Mouse (Mus musculus): ENCODE data around the gene Chd9. TPM values are rescaled to one million over a fixed set of nuclear protein-coding genes. Genes with fewer than 3 reads are reported as not detected.

Chd9 gene
- polyA plus RNA-seq, 1 experiment from 2014 or later, result 93.7 TPM

- no peak for ATAC-seq
These were observed 115.6 kb downstream of the Chd9 start for GRCm38 (mm10) chr8:90943770-90944169.

GRCm38 (mm10) chr8:90954802-90955760 lies 126.9 kb downstream of the Chd9 start:
- no peaks in the 10 kb centered on the region for H3K36me3 ChIP-seq (ENCODE audit: control insufficient read depth, insufficient read depth)
- peak; percentile 96 for ATAC-seq
- no peaks in the 10 kb centered on the region for H3K27me3 ChIP-seq (replicated peaks; ENCODE audit: control insufficient read depth, insufficient read depth, low read length)
- H3K4me3 ChIP-seq (replicated peaks; ENCODE audit: low read length), result peak overlapping the region; percentile 64
- H3K4me2 ChIP-seq (ENCODE audit: low read length), result peak overlapping the region; percentile 49
- under 1% methylated on average over 21 of the region's 21 CpGs for WGBS
- peaks cover 15% of the 10 kb centered on the region for H3K4me1 ChIP-seq (replicated peaks; ENCODE audit: control insufficient read depth, insufficient read depth, low read length)
- H3K9ac ChIP-seq (replicated peaks; ENCODE audit: low read depth, low read length), result peak overlapping the region; percentile 80
- no peaks in the 10 kb centered on the region for H3K9me3 ChIP-seq (ENCODE audit: control insufficient read depth, low read length)
- peak overlapping the region; percentile 99 for H3K27ac ChIP-seq (ENCODE audit: low read length)

More at GRCm38 (mm10) chr8:90943770-90944169, 115.6 kb downstream of the Chd9 start:
- Histone ChIP-seq H3K27me3 (replicated peaks; ENCODE audit: control insufficient read depth, insufficient read depth, low read length) (no peaks in the 10 kb centered on the region), H3K27ac (ENCODE audit: low read length) (no peak overlapping the region), H3K9ac (replicated peaks; ENCODE audit: low read depth, low read length) (no peak overlapping the region), H3K4me3 (replicated peaks; ENCODE audit: low read length) (no peak overlapping the region), H3K36me3 (ENCODE audit: control insufficient read depth, insufficient read depth) (no peaks in the 10 kb centered on the region), H3K4me2 (ENCODE audit: low read length) (no peak overlapping the region), H3K4me1 (replicated peaks; ENCODE audit: control insufficient read depth, insufficient read depth, low read length) (no peaks in the 10 kb centered on the region), H3K9me3 (ENCODE audit: control insufficient read depth, low read length) (no peaks in the 10 kb centered on the region)
- WGBS, result 91% methylated on average over 4 of the region's 4 CpGs

- peaks cover 21% of the 10 kb centered on the region for H3K4me1 ChIP-seq (replicated peaks; ENCODE audit: control insufficient read depth, insufficient read depth, low read length)
- peak overlapping the region; percentile 94 for H3K4me2 ChIP-seq (ENCODE audit: low read length)
- H3K9me3 ChIP-seq (ENCODE audit: control insufficient read depth, low read length), result no peaks in the 10 kb centered on the region
- ATAC-seq, result no peak
- peak overlapping the region; percentile 99 for H3K27ac ChIP-seq (ENCODE audit: low read length)
- peak overlapping the region; percentile 64 for H3K4me3 ChIP-seq (replicated peaks; ENCODE audit: low read length)
- peak overlapping the region; percentile 80 for H3K9ac ChIP-seq (replicated peaks; ENCODE audit: low read depth, low read length)
- no peaks in the 10 kb centered on the region for H3K36me3 ChIP-seq (ENCODE audit: control insufficient read depth, insufficient read depth)
- no peaks in the 10 kb centered on the region for H3K27me3 ChIP-seq (replicated peaks; ENCODE audit: control insufficient read depth, insufficient read depth, low read length)
These were observed 127.6 kb downstream of the Chd9 start for GRCm38 (mm10) chr8:90955761-90956136.

- Histone ChIP-seq H3K27me3 (replicated peaks; ENCODE audit: control insufficient read depth, insufficient read depth, low read length) (no peaks in the 10 kb centered on the region), H3K4me3 (replicated peaks; ENCODE audit: low read length) (peak overlapping the region; percentile 59), H3K9ac (replicated peaks; ENCODE audit: low read depth, low read length) (peak overlapping the region; percentile 55), H3K27ac (ENCODE audit: low read length) (no peak overlapping the region), H3K4me1 (replicated peaks; ENCODE audit: control insufficient read depth, insufficient read depth, low read length) (peaks cover 24% of the 10 kb centered on the region), H3K9me3 (ENCODE audit: control insufficient read depth, low read length) (no peaks in the 10 kb centered on the region), H3K4me2 (ENCODE audit: low read length) (peak overlapping the region; percentile 94), H3K36me3 (ENCODE audit: control insufficient read depth, insufficient read depth) (no peaks in the 10 kb centered on the region)
- WGBS, result 10% methylated on average over 9 of the region's 9 CpGs
- ATAC-seq, result no peak
These were observed 128.2 kb downstream of the Chd9 start for GRCm38 (mm10) chr8:90956390-90956789.

- Histone ChIP-seq H3K4me1 (replicated peaks; ENCODE audit: control insufficient read depth, insufficient read depth, low read length) (peaks cover 31% of the 10 kb centered on the region), H3K4me3 (replicated peaks; ENCODE audit: low read length) (peak overlapping the region; percentile 59), H3K27me3 (replicated peaks; ENCODE audit: control insufficient read depth, insufficient read depth, low read length) (no peaks in the 10 kb centered on the region), H3K4me2 (ENCODE audit: low read length) (peak overlapping the region; percentile 94), H3K9me3 (ENCODE audit: control insufficient read depth, low read length) (no peaks in the 10 kb centered on the region), H3K36me3 (ENCODE audit: control insufficient read depth, insufficient read depth) (no peaks in the 10 kb centered on the region), H3K9ac (replicated peaks; ENCODE audit: low read depth, low read length) (no peak overlapping the region), H3K27ac (ENCODE audit: low read length) (no peak overlapping the region)
- no peak for ATAC-seq
These were observed 129.6 kb downstream of the Chd9 start for GRCm38 (mm10) chr8:90957711-90958110.

- H3K4me3 ChIP-seq (replicated peaks; ENCODE audit: low read length), result no peak overlapping the region
- H3K27me3 ChIP-seq (replicated peaks; ENCODE audit: control insufficient read depth, insufficient read depth, low read length), result no peaks in the 10 kb centered on the region
- no peaks in the 10 kb centered on the region for H3K36me3 ChIP-seq (ENCODE audit: control insufficient read depth, insufficient read depth)
- peaks cover 31% of the 10 kb centered on the region for H3K4me1 ChIP-seq (replicated peaks; ENCODE audit: control insufficient read depth, insufficient read depth, low read length)
- H3K9ac ChIP-seq (replicated peaks; ENCODE audit: low read depth, low read length), result no peak overlapping the region
- no peaks in the 10 kb centered on the region for H3K9me3 ChIP-seq (ENCODE audit: control insufficient read depth, low read length)
- no peak for ATAC-seq
- no peak overlapping the region for H3K4me2 ChIP-seq (ENCODE audit: low read length)
- H3K27ac ChIP-seq (ENCODE audit: low read length), result no peak overlapping the region
- 88% methylated on average over 4 of the region's 4 CpGs for WGBS
These were observed 131.6 kb downstream of the Chd9 start for GRCm38 (mm10) chr8:90959721-90960120.

- no peaks in the 10 kb centered on the region for H3K27me3 ChIP-seq (replicated peaks; ENCODE audit: control insufficient read depth, insufficient read depth, low read length)
- no peak overlapping the region for H3K4me3 ChIP-seq (replicated peaks; ENCODE audit: low read length)
- H3K9ac ChIP-seq (replicated peaks; ENCODE audit: low read depth, low read length), result no peak overlapping the region
- no peaks in the 10 kb centered on the region for H3K36me3 ChIP-seq (ENCODE audit: control insufficient read depth, insufficient read depth)
- H3K27ac ChIP-seq (ENCODE audit: low read length), result no peak overlapping the region
- no peak for ATAC-seq
- 80% methylated on average over 4 of the region's 4 CpGs for WGBS
- H3K4me1 ChIP-seq (replicated peaks; ENCODE audit: control insufficient read depth, insufficient read depth, low read length), result peaks cover 29% of the 10 kb centered on the region
- H3K4me2 ChIP-seq (ENCODE audit: low read length), result no peak overlapping the region
- no peaks in the 10 kb centered on the region for H3K9me3 ChIP-seq (ENCODE audit: control insufficient read depth, low read length)
These were observed 133.5 kb downstream of the Chd9 start for GRCm38 (mm10) chr8:90961603-90962002.

- Histone ChIP-seq H3K9ac (replicated peaks; ENCODE audit: low read depth, low read length) (no peak overlapping the region), H3K4me1 (replicated peaks; ENCODE audit: control insufficient read depth, insufficient read depth, low read length) (peaks cover 24% of the 10 kb centered on the region), H3K9me3 (ENCODE audit: control insufficient read depth, low read length) (no peaks in the 10 kb centered on the region), H3K27ac (ENCODE audit: low read length) (no peak overlapping the region), H3K4me3 (replicated peaks; ENCODE audit: low read length) (no peak overlapping the region), H3K4me2 (ENCODE audit: low read length) (no peak overlapping the region), H3K36me3 (ENCODE audit: control insufficient read depth, insufficient read depth) (no peaks in the 10 kb centered on the region), H3K27me3 (replicated peaks; ENCODE audit: control insufficient read depth, insufficient read depth, low read length) (no peaks in the 10 kb centered on the region)
- 43% methylated on average over 2 of the region's 2 CpGs for WGBS
- ATAC-seq, result 0 out of 2 replicates have a peak, but pooled peaks have one; percentile 38
These were observed 135.9 kb downstream of the Chd9 start for GRCm38 (mm10) chr8:90964044-90964443.

- H3K4me2 ChIP-seq (ENCODE audit: low read length), result no peak overlapping the region
- ATAC-seq, result no peak
- peaks cover 11% of the 10 kb centered on the region for H3K4me1 ChIP-seq (replicated peaks; ENCODE audit: control insufficient read depth, insufficient read depth, low read length)
- no peak overlapping the region for H3K27ac ChIP-seq (ENCODE audit: low read length)
- H3K36me3 ChIP-seq (ENCODE audit: control insufficient read depth, insufficient read depth), result no peaks in the 10 kb centered on the region
- 94% methylated on average over 9 of the region's 9 CpGs for WGBS
- H3K9me3 ChIP-seq (ENCODE audit: control insufficient read depth, low read length), result no peaks in the 10 kb centered on the region
- no peak overlapping the region for H3K9ac ChIP-seq (replicated peaks; ENCODE audit: low read depth, low read length)
- H3K27me3 ChIP-seq (replicated peaks; ENCODE audit: control insufficient read depth, insufficient read depth, low read length), result no peaks in the 10 kb centered on the region
- H3K4me3 ChIP-seq (replicated peaks; ENCODE audit: low read length), result no peak overlapping the region
These were observed 137.5 kb downstream of the Chd9 start for GRCm38 (mm10) chr8:90965467-90966170.

Measured in forebrain, embryonic 16.5 days (tissue).